Mouse (Mus musculus) hindbrain, embryonic 11.5 days (tissue): Measurements from ENCODE around the gene Vmn1r192. TPM values are rescaled to one million over a fixed set of nuclear protein-coding genes. Genes with fewer than 3 reads are reported as not detected.
"Not testable (repeated sequence)": the region's sequence is repeated elsewhere in the genome, so short reads cannot be mapped to it uniquely, and the experiment has no call there.

Experiments
- ATAC-seq: fragments of 200-750 bp; cut with Nextera tagmentation; 2 replicates; pipeline ENCODE4 v1.8.0; 2017; ENCODE audit warnings: mild to moderate bottlenecking, moderate TSS enrichment, moderate library complexity; ENCODE audit not compliant: low FRiP score
- DNase-seq: peaks from one replicate; pipeline ENCODE4 v3.0.0-alpha.2; 2015; ENCODE audit warnings: low spot score
- H3K27ac ChIP-seq: fragments of 300-500 bp; sonication (generic); 2 replicates; pipeline ENCODE4 v1.5.1; 2014; ENCODE audit warnings: mild to moderate bottlenecking, low read depth, low read length
- H3K27me3 ChIP-seq: fragments of 300-500 bp; sonication (generic); 2 replicates; pipeline ENCODE4 v1.6.1; 2014; ENCODE audit warnings: mild to moderate bottlenecking, low read length, moderate library complexity, mixed read lengths; ENCODE audit not compliant: control insufficient read depth, insufficient read depth
- H3K36me3 ChIP-seq: fragments of 300-500 bp; sonication (generic); 2 replicates; pipeline ENCODE4 v1.6.1; 2014; ENCODE audit warnings: mild to moderate bottlenecking, low read length, moderate library complexity, mixed read lengths; ENCODE audit not compliant: control insufficient read depth, insufficient read depth
- H3K4me1 ChIP-seq: fragments of 300-500 bp; sonication (generic); replicated peaks from 2 replicates; pipeline ENCODE4 v1.6.1; 2014; ENCODE audit warnings: low read length, mixed read lengths; ENCODE audit not compliant: control insufficient read depth, insufficient read depth
- H3K4me2 ChIP-seq: fragments of 300-500 bp; sonication (generic); replicated peaks from 2 replicates; pipeline ENCODE4 v1.6.1; 2014; ENCODE audit warnings: mild to moderate bottlenecking, low read depth, low read length
- H3K4me3 ChIP-seq: fragments of 300-500 bp; sonication (generic); 2 replicates; pipeline ENCODE4 v1.5.1; 2014; ENCODE audit warnings: low read depth, low read length
- H3K9ac ChIP-seq: fragments of 300-500 bp; sonication (generic); 2 replicates; pipeline ENCODE4 v1.6.1; 2014; ENCODE audit warnings: low read depth, low read length
- H3K9me3 ChIP-seq: fragments of 300-500 bp; sonication (generic); 2 replicates; pipeline ENCODE4 v1.6.1; 2016; ENCODE audit warnings: low read length; ENCODE audit not compliant: control insufficient read depth
- WGBS: fragments of 180-500 bp; shearing (Covaris S2); extraction: QIAGEN DNeasy Blood & Tissue Kit; methylation state at CpG from one replicate; pipeline ENCODE4 v1.1.7; 2014; 5-methylcytosine and 5-hydroxymethylcytosine counted together
- polyA plus RNA-seq: library from polyadenylated mRNA; unstranded; fragments of >200 nt; fragmentation: Nextera tagmentation; extraction: Ambion mirVana; gene quantifications from 2 replicates; pipeline ENCODE4 v1.2.1, GENCODE M21; 2014

The Vmn1r192 gene
- not detected in 2 replicates for polyA plus RNA-seq

GRCm38 (mm10) chr13:22191041-22191440 is at the start of gene Vmn1r192:
Gene Vmn1r192, minus strand, starts transcription at chr13:22191141.
- Histone ChIP-seq H3K27me3 (no peaks in the 10 kb centered on the region), H3K9me3 (no peaks in the 10 kb centered on the region), H3K36me3 (no peaks in the 10 kb centered on the region), H3K4me3 (no peak within 1 kb of the TSS), H3K4me1 (no peaks in the 10 kb centered on the region), H3K9ac (no peak within 1 kb of the TSS), H3K27ac (no peak within 1 kb of the TSS), H3K4me2 (no peak within 1 kb of the TSS)
- ATAC-seq, result no peak
- no peak for DNase-seq

DNA sequence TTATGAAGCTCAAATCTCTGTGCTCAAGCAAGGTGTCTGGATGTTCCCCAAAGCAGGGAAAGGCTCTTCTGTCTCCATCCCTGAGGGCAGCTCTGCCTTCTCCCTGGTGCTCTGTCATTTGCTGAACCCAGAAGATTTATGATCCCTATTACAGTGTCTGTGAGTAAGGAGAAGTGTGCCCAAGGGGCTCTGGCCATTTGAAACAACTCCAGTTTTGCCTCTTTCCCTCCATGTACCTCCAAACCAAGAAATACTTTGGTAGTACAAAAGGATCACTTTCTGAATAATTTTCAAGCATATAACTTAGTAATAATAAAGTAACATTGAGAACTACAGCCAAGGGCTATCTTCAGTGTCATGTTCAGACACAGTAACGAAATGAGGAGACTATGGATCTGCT is 32.1 kb upstream of the Vmn1r192 start, which contains the start of gene Vmn1r193:
Gene Vmn1r193 (minus strand): TSS at position 101 of the 400 bp plus-strand sequence.
- 79% methylated on average over 1 of the region's 1 CpGs for WGBS
- not testable (repeated sequence) for H3K4me2 ChIP-seq, DNase-seq, H3K4me3 ChIP-seq, H3K4me1 ChIP-seq, H3K36me3 ChIP-seq, H3K27me3 ChIP-seq, ATAC-seq, H3K27ac ChIP-seq, H3K9me3 ChIP-seq, H3K9ac ChIP-seq

DNA sequence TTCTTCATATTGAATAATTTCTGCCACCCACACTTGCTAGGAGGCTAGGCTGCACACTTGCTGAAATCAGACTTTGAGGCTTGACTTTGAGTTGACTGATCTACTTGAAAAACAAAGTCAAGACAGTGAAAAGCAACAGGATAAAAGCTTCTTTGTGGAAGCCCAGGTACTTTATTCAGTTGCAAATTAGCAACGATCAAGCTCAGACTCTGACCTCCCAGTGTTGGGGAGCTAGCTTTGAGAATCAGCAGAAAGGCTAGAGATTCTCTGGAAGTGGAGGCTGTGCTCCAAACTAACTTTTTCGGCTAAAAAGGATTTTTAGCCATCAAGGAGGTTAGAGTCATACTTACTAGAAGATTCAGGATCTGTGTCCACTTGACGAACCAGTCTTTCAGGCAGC is 1.8 kb upstream of the Vmn1r192 start:
- not testable (repeated sequence) for H3K4me3 ChIP-seq, H3K36me3 ChIP-seq, H3K9ac ChIP-seq, H3K9me3 ChIP-seq, H3K27ac ChIP-seq, H3K27me3 ChIP-seq, H3K4me2 ChIP-seq, ATAC-seq, H3K4me1 ChIP-seq, DNase-seq
- 70% methylated on average over 3 of the region's 3 CpGs for WGBS

DNA sequence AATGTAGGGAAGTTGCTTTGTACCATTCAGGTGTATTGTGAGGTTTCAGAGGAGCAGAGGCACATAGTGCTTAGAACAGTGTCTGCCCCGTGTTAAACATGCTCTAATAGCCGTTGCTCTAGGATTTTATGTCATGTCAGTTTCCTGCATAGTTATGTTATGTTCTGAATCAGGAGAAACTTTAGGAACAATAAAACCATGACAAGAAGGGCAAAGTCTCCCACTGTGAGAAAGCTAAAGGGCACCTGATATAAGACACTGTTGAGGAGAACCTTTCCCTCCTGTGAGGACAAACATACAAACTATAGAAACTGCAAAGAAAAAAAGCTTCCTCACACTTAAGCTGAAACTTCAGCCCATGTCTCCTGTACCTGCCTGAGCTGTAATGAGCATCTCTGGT is 556 bp downstream of the Vmn1r192 start:
- 71% methylated on average over 2 of the region's 2 CpGs for WGBS
- Histone ChIP-seq H3K27ac (no peak overlapping the region), H3K36me3 (no peaks in the 10 kb centered on the region), H3K9me3 (no peaks in the 10 kb centered on the region), H3K4me2 (no peak overlapping the region), H3K4me3 (no peak overlapping the region), H3K27me3 (no peaks in the 10 kb centered on the region), H3K4me1 (no peaks in the 10 kb centered on the region), H3K9ac (no peak overlapping the region)
- DNase-seq (no peak), ATAC-seq (no peak)

DNA sequence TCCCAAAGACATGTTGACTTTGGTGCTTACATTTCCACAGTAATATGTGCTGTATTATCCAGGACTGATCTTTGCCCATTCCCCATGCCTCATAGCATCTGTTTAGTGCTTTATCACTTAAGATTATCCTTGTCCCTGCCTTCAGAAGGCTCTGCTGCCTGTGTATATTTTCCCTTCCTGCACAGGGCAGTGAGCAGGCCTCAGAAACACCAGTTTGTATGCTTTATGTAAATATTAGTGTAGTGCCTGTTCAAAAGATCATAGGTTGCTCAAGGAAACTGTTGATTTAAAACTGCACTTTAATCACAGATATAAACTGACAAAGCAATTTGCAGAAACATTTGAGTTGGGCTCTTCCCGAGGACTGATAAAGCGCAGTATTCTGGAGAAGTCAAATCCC is 1.6 kb downstream of the Vmn1r192 start:
- Histone ChIP-seq H3K27ac (no peak overlapping the region), H3K9ac (no peak overlapping the region), H3K9me3 (no peaks in the 10 kb centered on the region), H3K4me2 (no peak overlapping the region), H3K4me3 (no peak overlapping the region), H3K4me1 (no peaks in the 10 kb centered on the region), H3K36me3 (no peaks in the 10 kb centered on the region), H3K27me3 (no peaks in the 10 kb centered on the region)
- no peak for DNase-seq
- no peak for ATAC-seq
- 93% methylated on average over 2 of the region's 2 CpGs for WGBS

DNA sequence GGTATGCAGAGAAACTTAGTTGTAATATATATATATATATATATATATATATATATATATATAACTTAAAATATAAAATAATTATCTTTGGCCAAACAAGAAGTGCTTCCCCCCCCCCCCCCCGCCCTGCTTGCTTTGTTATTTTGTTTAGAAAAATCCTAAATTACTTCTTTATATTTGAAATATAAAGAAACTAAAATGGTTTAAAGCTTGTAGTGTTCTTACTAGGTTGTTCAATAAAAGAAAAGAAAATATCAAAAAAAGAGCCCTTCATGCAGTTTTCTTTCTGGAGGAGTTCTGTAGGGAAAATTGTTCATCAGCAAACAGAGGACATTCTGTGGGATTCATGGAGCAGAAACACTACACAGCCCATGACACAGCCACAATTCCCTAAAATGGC is 7.1 kb downstream of the Vmn1r192 start, which contains the start of gene Vmn1r191:
Gene Vmn1r191 (minus strand): TSS at position 101 of the 400 bp plus-strand sequence.
- no peaks in the 10 kb centered on the region for H3K9me3 ChIP-seq
- H3K4me1 ChIP-seq, result no peaks in the 10 kb centered on the region
- no peak within 1 kb of the TSS for H3K4me3 ChIP-seq
- no peaks in the 10 kb centered on the region for H3K36me3 ChIP-seq
- no peak for DNase-seq
- no peak within 1 kb of the TSS for H3K4me2 ChIP-seq
- H3K27me3 ChIP-seq, result no peaks in the 10 kb centered on the region
- H3K27ac ChIP-seq, result no peak within 1 kb of the TSS
- 80% methylated on average over 1 of the region's 1 CpGs for WGBS
- no peak within 1 kb of the TSS for H3K9ac ChIP-seq
- ATAC-seq, result no peak

DNA sequence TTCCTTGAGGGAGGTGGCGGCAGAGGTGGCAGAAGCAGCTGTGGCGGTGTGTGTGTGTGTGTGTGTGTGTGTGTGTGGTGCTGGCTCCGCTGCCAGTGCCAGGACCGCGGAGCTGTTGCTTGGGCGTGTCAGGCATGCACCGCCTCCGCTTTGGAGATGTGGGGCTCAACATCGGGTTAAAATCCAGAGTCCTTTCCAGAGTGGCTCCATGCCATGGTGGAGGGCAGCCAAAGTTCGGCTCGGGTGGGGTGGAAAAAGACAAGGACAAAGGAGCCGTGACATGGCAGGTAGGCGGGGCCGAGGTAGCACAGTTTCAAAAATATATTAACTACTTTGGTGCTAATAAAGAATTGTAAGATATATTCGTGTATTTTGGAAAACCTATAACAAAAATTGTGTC is 22.5 kb downstream of the Vmn1r192 start:
- DNase-seq, result no peak
- no peak overlapping the region for H3K27ac ChIP-seq
- no peaks in the 10 kb centered on the region for H3K9me3 ChIP-seq
- no peaks in the 10 kb centered on the region for H3K27me3 ChIP-seq
- no peak for ATAC-seq
- no peak overlapping the region for H3K4me3 ChIP-seq
- no peak overlapping the region for H3K4me2 ChIP-seq
- 93% methylated on average over 15 of the region's 15 CpGs for WGBS
- no peaks in the 10 kb centered on the region for H3K36me3 ChIP-seq
- H3K4me1 ChIP-seq, result no peaks in the 10 kb centered on the region
- no peak overlapping the region for H3K9ac ChIP-seq

DNA sequence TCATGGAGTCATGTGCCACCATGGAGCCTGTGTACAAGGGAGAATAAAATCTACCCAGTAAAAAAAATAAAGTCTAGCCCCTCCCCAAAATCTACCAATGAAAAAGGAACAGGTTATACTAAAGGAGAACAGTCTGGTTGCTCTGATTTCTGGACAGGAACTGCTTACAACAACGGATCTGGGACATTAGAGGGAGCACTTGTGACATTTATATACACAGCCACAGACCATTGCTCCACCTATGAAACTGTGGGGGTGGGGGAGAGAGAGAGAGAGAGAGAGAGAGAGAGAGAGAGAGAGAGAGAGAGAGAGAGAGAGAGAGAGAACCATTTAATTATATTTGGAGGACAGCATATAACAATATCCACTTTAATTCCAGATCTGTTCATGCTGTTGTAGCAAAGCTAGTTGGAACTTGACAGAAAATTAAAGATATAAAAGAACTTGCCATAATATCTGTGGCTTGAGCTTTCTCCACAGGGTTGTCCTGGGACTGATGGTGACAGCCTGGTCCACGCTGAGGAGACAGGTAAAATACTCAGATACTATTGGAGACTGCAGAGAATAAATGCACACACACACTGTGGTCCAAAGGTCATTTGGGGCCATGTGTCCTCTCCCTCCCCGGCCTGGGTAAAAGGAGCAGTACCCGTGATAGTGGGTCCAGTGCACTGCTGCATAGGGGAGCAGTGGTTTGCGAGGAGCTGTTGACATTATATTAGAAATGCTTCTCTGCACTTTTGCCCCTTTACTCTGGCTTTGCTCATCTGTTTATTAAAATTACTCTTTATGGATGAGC is 54.2 kb downstream of the Vmn1r192 start:
- H3K9ac ChIP-seq, H3K27ac ChIP-seq, H3K4me3 ChIP-seq, DNase-seq, H3K9me3 ChIP-seq, H3K4me2 ChIP-seq, ATAC-seq, H3K36me3 ChIP-seq, H3K4me1 ChIP-seq, H3K27me3 ChIP-seq: not testable (repeated sequence)
- WGBS, result 83% methylated on average over 5 of the region's 5 CpGs
